Mouse (Mus musculus) lung, postnatal 0 days (tissue): ENCODE measurements around the gene Scd2.

Experiments
- CTCF ChIP-seq: IDR thresholded peaks from 2 replicates; pipeline ENCODE4 v1.5.1; 2016; ENCODE audit warnings: antibody characterized with exemption, mild to moderate bottlenecking
- EP300 ChIP-seq: IDR thresholded peaks from 2 replicates; pipeline ENCODE4 v1.6.1; 2016; ENCODE audit warnings: antibody characterized with exemption, mild to moderate bottlenecking, control low read depth

GRCm38 (mm10) chr19:44311306-44312006 lies 18.0 kb downstream of the Scd2 start:
- TF ChIP-seq CTCF (no peak), EP300 (no peak)
